ENCODE assay signal across 8 mouse cellular contexts in the genomic region with DNA sequence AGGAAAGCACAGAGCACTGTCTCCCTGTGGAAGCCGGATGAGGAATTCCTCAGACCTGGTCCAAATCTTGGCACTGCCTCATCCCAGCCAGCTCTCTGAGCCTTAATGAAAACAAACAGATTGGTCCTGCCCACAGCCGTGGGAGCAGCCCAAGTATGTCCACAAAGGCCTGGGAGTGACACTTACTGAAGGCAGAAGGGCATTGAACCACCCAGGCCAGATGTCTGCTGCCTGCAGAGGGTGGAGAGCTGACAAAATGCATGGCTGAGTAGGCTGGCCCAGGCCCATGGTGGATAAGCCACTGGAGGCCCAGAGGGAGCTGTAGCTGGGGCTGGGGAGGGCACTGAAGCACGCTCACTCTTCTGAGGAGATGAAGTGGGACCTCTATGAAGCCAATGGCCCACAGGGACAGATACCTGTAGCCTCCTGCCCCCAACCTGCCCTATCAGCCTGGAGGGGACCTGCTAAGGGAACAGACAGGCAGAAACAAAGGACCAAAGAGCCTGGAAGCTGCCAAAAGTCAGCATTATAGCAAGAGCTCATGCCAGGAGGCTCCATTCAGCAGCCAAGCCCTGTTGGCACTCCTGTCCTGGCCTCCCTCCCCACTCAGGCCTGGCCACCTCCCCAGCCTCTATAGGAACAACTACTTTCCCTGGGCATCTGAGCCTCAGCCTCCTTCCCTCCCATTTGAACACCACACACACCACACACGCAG. TPM values are rescaled to one million over a fixed set of nuclear protein-coding genes. Genes with fewer than 3 reads are reported as not detected.
A peak's percentile ranks its signal among the peaks of the same experiment; 100 is the strongest.
DNase-seq lines count a peak whose midpoint lies in the region; ATAC-seq lines count a peak whose summit lies in the region.

No protein-coding gene starts in this region.

- no peak for ATAC-seq in neural tube, embryonic 13.5 days (ENCODE audit: low read depth)
- peak; percentile 18; the same call in 1 of the 2 replicates for ATAC-seq in embryonic facial prominence, embryonic 15.5 days (ENCODE audit: insufficient number of reproducible peaks, low FRiP score, low TSS enrichment, low read depth)
- ATAC-seq in kidney, embryonic 14.5 days (ENCODE audit: low FRiP score, low TSS enrichment), result peak; percentile 66
- no peak for ATAC-seq in stomach, embryonic 15.5 days (ENCODE audit: insufficient read depth, low FRiP score, low read depth)

- peaks cover 33% of the 10 kb centered on the region for H3K27me3 ChIP-seq in neural tube, embryonic 13.5 days
- H3K27me3 ChIP-seq in embryonic facial prominence, embryonic 15.5 days, result 0 out of 2 replicates have a peak, but pooled peaks cover 4% of the 10 kb centered on the region
- peaks cover 5% of the 10 kb centered on the region; the same call in 1 of the 2 replicates for H3K27me3 ChIP-seq in kidney, embryonic 14.5 days (ENCODE audit: control insufficient read depth, insufficient read depth, low read length)
- H3K27me3 ChIP-seq in stomach, embryonic 15.5 days (replicated peaks), result no peaks in the 10 kb centered on the region; the same call in 1 of the 2 replicates

- no peak overlapping the region for H3K4me2 ChIP-seq in neural tube, embryonic 13.5 days
- H3K4me2 ChIP-seq in embryonic facial prominence, embryonic 15.5 days (replicated peaks), result no peak overlapping the region
- H3K4me2 ChIP-seq in kidney, embryonic 14.5 days (replicated peaks; ENCODE audit: low read depth, low read length), result no peak overlapping the region
- H3K4me2 ChIP-seq in stomach, embryonic 15.5 days, result no peak overlapping the region

- H3K27ac ChIP-seq in neural tube, embryonic 13.5 days (replicated peaks), result peak overlapping the region; percentile 57
- peak overlapping the region; percentile 58 for H3K27ac ChIP-seq in embryonic facial prominence, embryonic 15.5 days (replicated peaks)
- H3K27ac ChIP-seq in kidney, embryonic 14.5 days (ENCODE audit: low read depth, low read length), result 0 out of 2 replicates have a peak overlapping the region, but pooled peaks have one; percentile 47
- peak overlapping the region; percentile 44; the same call in 1 of the 2 replicates for H3K27ac ChIP-seq in stomach, embryonic 15.5 days

- intact Hi-C loops in gastrocnemius, postnatal 14 days (cut with DNase I; ENCODE audit: low total_unique reads), result no loop called here
- intact Hi-C loops in heart, postnatal 25 days (cut with DNase I), result no loop called here

- no peaks in the 10 kb centered on the region for H3K9me3 ChIP-seq in neural tube, embryonic 13.5 days
- no peaks in the 10 kb centered on the region for H3K9me3 ChIP-seq in embryonic facial prominence, embryonic 15.5 days (replicated peaks)
- H3K9me3 ChIP-seq in kidney, embryonic 14.5 days (ENCODE audit: control insufficient read depth, low read length), result no peaks in the 10 kb centered on the region
- no peaks in the 10 kb centered on the region for H3K9me3 ChIP-seq in stomach, embryonic 15.5 days

- 41% methylated on average over 4 of the region's 4 CpGs for WGBS in neural tube, embryonic 13.5 days
- 19% methylated on average over 4 of the region's 4 CpGs for WGBS in embryonic facial prominence, embryonic 15.5 days
- 38% methylated on average over 4 of the region's 4 CpGs for WGBS in kidney, embryonic 14.5 days
- WGBS in stomach, embryonic 15.5 days, result 52% methylated on average over 4 of the region's 4 CpGs

- no peak overlapping the region for H3K4me3 ChIP-seq in neural tube, embryonic 13.5 days
- H3K4me3 ChIP-seq in embryonic facial prominence, embryonic 15.5 days (replicated peaks), result no peak overlapping the region
- H3K4me3 ChIP-seq in kidney, embryonic 14.5 days (ENCODE audit: low read length), result no peak overlapping the region
- no peak overlapping the region for H3K4me3 ChIP-seq in stomach, embryonic 15.5 days (replicated peaks)

- peak overlapping the region; percentile 22; the same call in 1 of the 2 replicates for H3K9ac ChIP-seq in neural tube, embryonic 13.5 days
- no peak overlapping the region for H3K9ac ChIP-seq in embryonic facial prominence, embryonic 15.5 days
- 0 out of 2 replicates have a peak overlapping the region, but pooled peaks have one; percentile 31 for H3K9ac ChIP-seq in kidney, embryonic 14.5 days (ENCODE audit: low read depth, low read length)
- H3K9ac ChIP-seq in stomach, embryonic 15.5 days, result no peak overlapping the region

- no peak for DNase-seq in neural tube, embryonic 10.5 days (ENCODE audit: extremely low spot score, low spot score)
- no peak for DNase-seq in gastrocnemius, postnatal 14 days
- DNase-seq in frontal cortex, postnatal 25 days (ENCODE audit: low spot score in 2 of 2), result no peak
- no peak for DNase-seq in heart, postnatal 25 days (ENCODE audit: low spot score)

- no peaks in the 10 kb centered on the region for H3K36me3 ChIP-seq in neural tube, embryonic 13.5 days
- no peaks in the 10 kb centered on the region for H3K36me3 ChIP-seq in embryonic facial prominence, embryonic 15.5 days
- no peaks in the 10 kb centered on the region for H3K36me3 ChIP-seq in kidney, embryonic 14.5 days (ENCODE audit: control insufficient read depth, insufficient read depth, low read length)
- H3K36me3 ChIP-seq in stomach, embryonic 15.5 days, result no peaks in the 10 kb centered on the region

- H3K4me1 ChIP-seq in neural tube, embryonic 13.5 days (replicated peaks), result peaks cover 88% of the 10 kb centered on the region
- peaks cover 73% of the 10 kb centered on the region for H3K4me1 ChIP-seq in embryonic facial prominence, embryonic 15.5 days
- H3K4me1 ChIP-seq in kidney, embryonic 14.5 days (ENCODE audit: control insufficient read depth, insufficient read depth, low read length), result peaks cover 82% of the 10 kb centered on the region
- H3K4me1 ChIP-seq in stomach, embryonic 15.5 days, result peaks cover 55% of the 10 kb centered on the region

RNA-seq across cellular contexts. Expression of a gene that starts 54.6 kb away (rescaled TPM):
- 11.8 and 12.7 TPM in 2 replicates for polyA plus RNA-seq in neural tube, embryonic 13.5 days (2015; fragmentation: Nextera tagmentation; extraction: Ambion mirVana)
- 10.5 and 11.1 TPM in 2 replicates for polyA plus RNA-seq in embryonic facial prominence, embryonic 15.5 days (2015; fragmentation: Nextera tagmentation; extraction: Ambion mirVana)
- 7.1 and 11.6 TPM in 2 replicates for polyA plus RNA-seq in kidney, embryonic 14.5 days (2014; fragmentation: Nextera tagmentation; extraction: Ambion mirVana)
- polyA plus RNA-seq in stomach, embryonic 15.5 days (2015; fragmentation: Nextera tagmentation; extraction: Ambion mirVana), result 8.3 and 8.6 TPM in 2 replicates
- 10 to 100 TPM; 21.9 to 26.0 TPM for total RNA-seq in gastrocnemius, postnatal 14 days (2021)
- total RNA-seq in heart, postnatal 25 days (2021), result 10 to 100 TPM; 52.2 to 55.8 TPM

Comparison
In these comparisons a context has a peak if more than half of its experiments do, and no peak if none do; other contexts are left out.
1. ATAC-seq: peak in embryonic facial prominence, embryonic 15.5 days (single experiment) and kidney, embryonic 14.5 days (single experiment); none in neural tube, embryonic 13.5 days (single experiment) and stomach, embryonic 15.5 days (single experiment).
2. H3K9ac ChIP-seq: peak in neural tube, embryonic 13.5 days (single experiment) and kidney, embryonic 14.5 days (single experiment); none in embryonic facial prominence, embryonic 15.5 days (single experiment) and stomach, embryonic 15.5 days (single experiment).
3. Peak in every context shown above with its lines, with median percentiles within 50 percentile points of each other: H3K27ac ChIP-seq.